Mouse (Mus musculus) hindlimb bud, embryonic 11.5 days (tissue): Measurements from ENCODE around the gene Gm10471.
"Not testable (repeated sequence)": the region's sequence is repeated elsewhere in the genome, so short reads cannot be mapped to it uniquely, and the experiment has no call there.

Experiments used
- DNase-seq: peaks from one replicate; pipeline ENCODE4 v3.0.0-alpha.2; 2012; ENCODE audit warnings: low read depth, low spot score; ENCODE audit errors: extremely low spot score

The Gm10471 gene

GRCm38 (mm10) chr5:26089191-26089590 is at the start of gene Gm10471:
Gene Gm10471, minus strand, starts transcription at chr5:26089291.
- not testable (repeated sequence) for DNase-seq

- DNase-seq, result not testable (repeated sequence)
These were observed 32.2 kb upstream of the Gm10471 start, which contains the start of gene Gm10220 for GRCm38 (mm10) chr5:26121321-26121720. Gene Gm10220, minus strand, starts transcription at chr5:26121421.

- not testable (repeated sequence) for DNase-seq
These were observed 16.2 kb upstream of the Gm10471 start, which contains the start of gene 5031410I06Rik for GRCm38 (mm10) chr5:26105262-26105661. Gene 5031410I06Rik, minus strand, starts transcription at chr5:26105362.

GRCm38 (mm10) chr5:26079023-26079422 is 10.1 kb downstream of the Gm10471 start:
- not testable (repeated sequence) for DNase-seq

GRCm38 (mm10) chr5:26070716-26071115 is 18.4 kb downstream of the Gm10471 start:
- no peak for DNase-seq

GRCm38 (mm10) chr5:26058481-26058880 is 30.6 kb downstream of the Gm10471 start, which contains the start of gene Gm7347:
Gene Gm7347, minus strand, starts transcription at chr5:26058581.
- DNase-seq, result not testable (repeated sequence)

GRCm38 (mm10) chr5:26039458-26039857 is 49.6 kb downstream of the Gm10471 start, which contains the start of gene Speer4a:
Gene Speer4a, minus strand, starts transcription at chr5:26039558.
- not testable (repeated sequence) for DNase-seq
